Mouse (Mus musculus) ES-Bruce4 (cell line): Measurements from ENCODE around the gene Slc25a17. TPM values are rescaled to one million over a fixed set of nuclear protein-coding genes. Genes with fewer than 3 reads are reported as not detected.

Experiments used
- H3K27ac ChIP-seq: 2 replicates; pipeline ENCODE4 v1.5.1; 2012; ENCODE audit warnings: low read length, inconsistent platforms; ENCODE audit not compliant: insufficient read depth
- H3K27me3 ChIP-seq: 2 replicates; pipeline ENCODE4 v1.6.1; 2012; ENCODE audit warnings: mild to moderate bottlenecking, low read length, inconsistent platforms; ENCODE audit not compliant: control insufficient read depth, poor library complexity, insufficient read depth, severe bottlenecking
- H3K36me3 ChIP-seq: 2 replicates; pipeline ENCODE4 v1.6.1; 2012; ENCODE audit warnings: inconsistent platforms, mild to moderate bottlenecking, low read length, moderate library complexity; ENCODE audit not compliant: control insufficient read depth, poor library complexity, insufficient read depth, severe bottlenecking
- H3K4me1 ChIP-seq: one replicate; pipeline ENCODE4 v1.8.1; 2011; ENCODE audit warnings: low read length; ENCODE audit not compliant: control insufficient read depth, insufficient read depth
- H3K4me3 ChIP-seq: 2 replicates; pipeline ENCODE4 v1.5.1; 2011; ENCODE audit warnings: low read depth, mild to moderate bottlenecking, low read length
- H3K9ac ChIP-seq: 2 replicates; pipeline ENCODE4 v1.6.1; 2012; ENCODE audit warnings: low read depth, mild to moderate bottlenecking, inconsistent platforms; ENCODE audit not compliant: poor library complexity, severe bottlenecking
- H3K9me3 ChIP-seq: replicated peaks from 2 replicates; pipeline ENCODE4 v1.6.1; 2012; ENCODE audit warnings: mild to moderate bottlenecking, low read length, inconsistent platforms; ENCODE audit not compliant: control insufficient read depth, poor library complexity, insufficient read depth, severe bottlenecking
- CTCF ChIP-seq: IDR thresholded peaks from one replicate; pipeline ENCODE4 v1.8.1; 2011; ENCODE audit warnings: low read depth, low read length
- EP300 ChIP-seq: IDR thresholded peaks from 2 replicates; pipeline ENCODE4 v1.6.1; 2011; ENCODE audit warnings: low read depth, low read length; ENCODE audit not compliant: insufficient read depth
- POLR2A ChIP-seq: IDR thresholded peaks from one replicate; pipeline ENCODE4 v1.8.1; 2011; ENCODE audit warnings: low read length; ENCODE audit not compliant: insufficient read depth
- polyA plus RNA-seq: library from polyadenylated mRNA; stranded (reverse); fragments of >200 nt; gene quantifications from 2 replicates; pipeline ENCODE4 v1.2.4, GENCODE M21; 2011; ENCODE audit warnings: low read depth; ENCODE audit not compliant: missing spikeins, insufficient read depth, insufficient read length

Slc25a17 gene
- polyA plus RNA-seq, 1 experiment, result 81.8 TPM

DNA sequence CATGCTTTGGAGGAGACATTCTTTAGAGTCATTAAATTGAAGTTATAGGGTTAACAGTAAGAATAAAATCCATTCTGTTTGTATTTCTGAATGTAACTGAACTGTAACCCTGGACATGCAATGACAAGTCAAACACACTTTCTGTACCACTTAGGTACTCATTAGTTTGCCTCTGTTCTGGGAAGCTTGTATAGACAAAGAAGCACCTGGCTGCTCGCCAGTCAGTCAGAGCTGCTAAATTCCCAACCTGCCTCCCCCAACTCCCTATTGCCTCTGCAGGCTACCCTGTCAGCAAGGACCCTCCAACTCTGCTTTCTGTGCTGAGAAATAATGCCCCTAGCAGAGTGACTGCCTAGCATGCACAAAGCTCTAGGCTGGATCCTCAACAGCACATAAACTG lies 10.2 kb downstream of the Slc25a17 start:
- no peaks in the 10 kb centered on the region for H3K9me3 ChIP-seq
- H3K27ac ChIP-seq, result no peak overlapping the region
- no peak overlapping the region for H3K4me3 ChIP-seq
- no peaks in the 10 kb centered on the region for H3K27me3 ChIP-seq
- TF ChIP-seq POLR2A (no peak), CTCF (no peak), EP300 (no peak)
- H3K4me1 ChIP-seq, result no peaks in the 10 kb centered on the region
- H3K36me3 ChIP-seq, result peaks cover 2% of the 10 kb centered on the region; the same call in 1 of the 2 replicates
- no peak overlapping the region for H3K9ac ChIP-seq

DNA sequence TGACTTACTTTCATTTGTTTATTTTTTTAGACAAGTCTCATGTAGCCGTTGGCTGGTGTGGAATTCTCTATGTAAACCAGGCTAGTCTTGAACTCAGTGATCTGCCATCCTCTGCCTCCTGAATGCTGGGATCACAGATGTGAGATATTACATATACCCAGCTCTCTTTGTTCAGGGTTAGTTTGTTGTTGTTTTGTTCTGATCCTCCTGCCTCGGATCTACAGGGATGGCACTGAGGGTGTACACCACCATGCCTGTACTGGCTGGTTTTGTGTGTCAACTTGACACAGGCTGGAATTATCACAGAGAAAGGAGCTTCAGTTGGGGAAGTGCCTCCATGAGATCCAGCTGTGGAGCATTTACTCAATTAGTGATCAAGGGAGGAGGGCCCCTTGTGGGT lies 12.2 kb downstream of the Slc25a17 start:
- TF ChIP-seq POLR2A, result no peak
- TF ChIP-seq EP300, result no peak
- no peak for TF ChIP-seq CTCF
- Histone ChIP-seq H3K36me3 (peaks cover 10% of the 10 kb centered on the region; the same call in 1 of the 2 replicates), H3K4me3 (no peak overlapping the region), H3K4me1 (no peaks in the 10 kb centered on the region), H3K27me3 (no peaks in the 10 kb centered on the region), H3K9me3 (no peaks in the 10 kb centered on the region), H3K9ac (no peak overlapping the region), H3K27ac (no peak overlapping the region)

DNA sequence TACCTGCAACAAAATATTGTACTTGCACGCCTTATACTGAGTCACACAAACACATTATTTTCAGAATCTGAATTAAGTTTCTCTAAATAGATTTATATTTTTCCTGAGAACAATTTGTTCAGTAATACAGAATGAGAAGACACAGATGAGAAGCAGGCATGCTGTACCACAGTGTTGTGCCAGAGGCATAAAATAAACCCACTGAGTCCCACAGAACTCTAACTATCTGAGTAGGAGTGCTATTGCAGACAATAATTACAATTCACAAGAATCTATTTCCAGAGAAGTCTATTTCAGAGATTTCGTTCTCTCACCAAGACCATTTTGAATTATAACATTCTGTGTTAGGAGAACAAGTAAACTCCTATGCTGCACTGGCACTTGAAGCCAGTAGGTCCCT lies 13.1 kb downstream of the Slc25a17 start:
- Histone ChIP-seq H3K27ac (no peak overlapping the region), H3K4me3 (no peak overlapping the region), H3K4me1 (no peaks in the 10 kb centered on the region), H3K36me3 (peaks cover 13% of the 10 kb centered on the region; the same call in 1 of the 2 replicates), H3K27me3 (no peaks in the 10 kb centered on the region), H3K9ac (no peak overlapping the region), H3K9me3 (no peaks in the 10 kb centered on the region)
- TF ChIP-seq CTCF, result no peak
- no peak for TF ChIP-seq POLR2A
- no peak for TF ChIP-seq EP300

DNA sequence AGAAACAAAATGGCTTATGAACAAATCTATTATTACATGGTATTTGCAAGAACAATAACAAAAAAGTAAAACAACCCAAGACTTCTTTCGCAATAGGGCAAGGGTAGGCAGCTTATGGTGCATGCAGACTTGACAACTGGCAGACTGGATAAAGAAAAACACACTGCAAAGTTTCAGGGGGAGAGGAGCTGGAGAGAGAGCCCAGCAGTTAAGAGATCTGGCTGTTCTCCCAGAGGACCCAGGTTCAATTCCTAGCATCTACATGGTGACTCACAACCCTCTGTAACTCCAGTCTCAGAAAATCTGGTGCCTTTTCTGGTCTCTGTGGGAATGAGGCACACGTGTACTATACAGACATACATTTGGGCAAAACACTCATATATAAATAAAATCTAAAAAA lies 19.2 kb downstream of the Slc25a17 start:
- Histone ChIP-seq H3K9me3 (no peaks in the 10 kb centered on the region), H3K27me3 (no peaks in the 10 kb centered on the region), H3K4me1 (no peaks in the 10 kb centered on the region), H3K27ac (no peak overlapping the region), H3K9ac (no peak overlapping the region), H3K36me3 (peaks cover 19% of the 10 kb centered on the region), H3K4me3 (no peak overlapping the region)
- TF ChIP-seq CTCF (no peak), EP300 (no peak), POLR2A (no peak)

DNA sequence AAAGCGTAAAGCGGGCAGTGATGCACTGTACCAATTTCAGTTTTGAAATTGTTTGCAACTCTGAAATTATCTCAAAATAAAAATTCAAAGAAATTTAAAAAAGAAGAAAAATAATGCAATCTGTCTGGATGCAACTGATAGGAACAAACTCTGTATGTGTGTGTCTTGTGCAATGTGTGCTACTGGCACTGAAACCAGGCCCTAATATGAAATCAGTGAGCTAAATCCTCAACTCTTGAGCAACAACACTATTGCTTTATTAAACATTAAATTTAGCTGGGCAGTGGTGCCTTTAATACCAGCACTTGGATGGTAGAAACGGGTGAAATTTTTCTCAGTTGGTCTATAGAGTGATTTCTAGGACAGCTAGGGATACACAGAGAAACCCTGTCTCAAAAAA lies 21.5 kb downstream of the Slc25a17 start:
- H3K27me3 ChIP-seq, result no peaks in the 10 kb centered on the region
- H3K36me3 ChIP-seq, result peaks cover 15% of the 10 kb centered on the region
- no peak overlapping the region for H3K9ac ChIP-seq
- H3K27ac ChIP-seq, result no peak overlapping the region
- H3K4me1 ChIP-seq, result no peaks in the 10 kb centered on the region
- H3K4me3 ChIP-seq, result no peak overlapping the region
- TF ChIP-seq POLR2A (no peak), CTCF (no peak), EP300 (no peak)
- no peaks in the 10 kb centered on the region for H3K9me3 ChIP-seq

DNA sequence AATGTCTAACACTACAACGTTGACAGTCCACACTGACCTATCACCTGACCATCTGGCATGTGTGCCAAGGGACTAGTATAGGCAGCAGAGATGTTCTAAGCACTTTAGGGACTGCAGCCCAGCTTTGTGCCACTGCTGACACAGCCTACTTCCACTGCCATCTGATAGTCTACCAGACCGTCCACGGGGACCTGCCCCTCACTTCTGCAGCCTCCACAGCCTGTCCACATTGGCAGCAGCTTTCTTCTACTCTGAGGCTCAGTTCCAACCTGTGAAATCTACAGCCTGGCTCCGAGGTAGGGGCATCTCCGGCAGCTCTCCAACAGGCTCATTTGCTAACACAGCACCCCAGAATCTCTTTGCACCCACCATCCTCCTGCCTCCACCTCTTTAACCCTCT lies 24.1 kb downstream of the Slc25a17 start:
- Histone ChIP-seq H3K27ac (no peak overlapping the region), H3K4me3 (no peak overlapping the region), H3K4me1 (no peaks in the 10 kb centered on the region), H3K9ac (no peak overlapping the region), H3K36me3 (peaks cover 10% of the 10 kb centered on the region; the same call in 1 of the 2 replicates), H3K9me3 (no peaks in the 10 kb centered on the region), H3K27me3 (no peaks in the 10 kb centered on the region)
- TF ChIP-seq POLR2A, result no peak
- TF ChIP-seq EP300, result no peak
- TF ChIP-seq CTCF, result no peak
